Mouse (Mus musculus) thymus, postnatal 25 days (tissue): ENCODE measurements at regions not wholly inside any gene's neighbourhood (a gene's known extent, or its start where the extent isn't known, plus 50 kb on each side); places are given as distances from the start of the nearest gene placed in this dataset.

Experiments used
- DNase-seq: peaks from one replicate; pipeline ENCODE4 v3.0.0; 2022

DNA sequence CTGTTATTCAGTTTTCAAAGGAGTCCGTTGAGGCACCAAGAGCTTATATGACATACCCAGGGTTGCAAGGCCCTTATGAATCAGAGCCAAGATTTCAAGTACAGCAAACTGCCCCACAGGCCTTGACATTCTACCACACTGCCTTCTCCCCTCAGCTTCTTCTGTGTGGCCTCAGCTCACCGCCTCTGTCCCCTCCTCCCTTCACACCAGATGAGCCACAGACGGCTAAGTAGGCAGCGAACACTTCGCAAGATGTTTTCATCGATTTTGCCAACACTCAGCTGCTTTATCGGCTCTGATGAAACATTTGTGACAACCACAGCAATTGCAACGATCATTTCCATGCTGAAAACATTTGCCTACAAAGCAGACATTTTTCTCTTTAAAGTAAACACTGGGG, 556.7 kb downstream of the Insc start:
- no peak for DNase-seq

DNA sequence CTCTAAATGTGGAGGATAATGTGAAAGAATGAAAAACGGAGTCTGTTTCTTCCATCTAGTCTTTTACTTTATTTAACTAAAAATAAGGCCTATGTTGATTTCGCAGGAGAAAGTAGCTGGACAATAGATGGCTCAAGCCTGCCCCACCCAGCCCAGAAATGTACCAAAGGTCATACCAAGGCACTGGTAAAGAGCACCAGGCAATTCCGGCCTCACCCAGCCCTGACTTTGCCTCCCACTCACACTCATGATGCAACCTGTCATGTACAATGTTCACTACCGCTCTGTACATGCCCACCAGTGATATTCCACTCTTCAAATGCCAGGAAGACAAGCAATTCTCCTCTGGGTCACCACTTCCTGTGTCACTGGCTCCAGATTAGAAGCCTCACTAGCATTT, 564.9 kb downstream of the Insc start:
- DNase-seq: no peak

DNA sequence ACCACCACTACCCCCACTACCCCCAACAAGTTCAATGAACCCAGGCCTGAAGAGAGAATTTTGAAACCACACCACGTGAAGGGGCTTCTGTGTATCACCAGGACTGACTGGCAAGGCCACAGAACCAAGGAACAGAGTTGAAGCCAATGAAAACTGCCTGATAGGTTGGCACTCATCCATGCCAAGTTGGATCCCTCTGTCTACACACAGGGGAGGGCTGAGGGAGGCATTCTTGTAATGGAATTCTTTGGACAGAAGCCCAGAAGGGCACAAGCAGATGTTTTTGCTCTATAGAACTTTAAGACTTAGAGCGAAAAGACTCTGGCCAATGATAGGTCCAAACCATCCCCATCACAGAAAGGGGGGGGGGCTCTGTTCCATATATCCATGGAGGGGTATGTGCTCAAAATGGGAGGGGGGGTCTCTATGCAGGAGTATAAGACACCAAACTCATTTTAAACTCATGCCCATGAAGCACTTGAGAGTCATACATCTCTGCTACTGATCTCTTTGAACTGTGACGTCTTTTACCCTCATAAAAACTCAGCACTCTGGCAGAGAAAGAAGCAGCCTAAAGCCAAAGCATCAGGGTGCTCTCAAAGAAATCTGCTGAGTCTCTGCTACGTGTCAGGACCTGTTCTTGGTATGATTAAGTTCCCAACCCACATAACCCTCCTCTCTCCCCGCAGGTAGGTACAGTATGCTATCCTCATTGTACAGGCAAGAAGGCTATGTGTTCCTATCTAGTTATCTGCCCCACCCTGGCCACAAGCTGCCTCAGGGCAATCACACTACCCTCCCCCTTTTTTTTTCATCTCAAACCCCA, 567.1 kb downstream of the Insc start:
- DNase-seq: no peak

DNA sequence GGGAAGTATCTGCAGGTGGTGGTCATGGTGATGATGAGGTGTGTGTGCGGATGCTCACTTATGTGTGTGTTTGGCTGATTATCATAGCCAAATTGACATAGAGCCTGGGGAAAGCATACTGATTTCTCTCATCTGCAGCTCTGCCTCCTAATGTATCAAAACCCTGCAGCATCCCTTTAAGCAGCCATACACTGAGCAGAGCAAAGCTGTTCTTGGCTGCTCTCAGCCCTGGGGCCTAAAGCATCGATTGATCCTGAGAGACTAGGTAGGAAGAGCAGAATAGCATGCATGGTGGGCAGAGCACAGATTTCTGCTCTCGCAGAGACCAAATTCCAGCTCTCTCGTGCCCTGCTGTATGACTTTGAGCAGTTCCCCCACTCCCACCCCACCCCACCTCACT, 576.0 kb downstream of the Insc start:
- DNase-seq: no peak

GRCm38 (mm10) chr7:115322989-115323388, 579.5 kb downstream of the Insc start:
- DNase-seq: peak; percentile 27

GRCm38 (mm10) chr7:115328300-115328699, 584.8 kb downstream of the Insc start:
- no peak for DNase-seq

GRCm38 (mm10) chr7:115331698-115332097, 588.2 kb downstream of the Insc start:
- DNase-seq: no peak

GRCm38 (mm10) chr7:115333046-115333577, 589.6 kb downstream of the Insc start:
- no peak for DNase-seq

GRCm38 (mm10) chr7:115335051-115335450, 591.6 kb downstream of the Insc start:
- no peak for DNase-seq

GRCm38 (mm10) chr7:115340155-115340554, 596.7 kb downstream of the Insc start:
- no peak for DNase-seq

GRCm38 (mm10) chr7:115341007-115341406, 597.5 kb downstream of the Insc start:
- no peak for DNase-seq

DNA sequence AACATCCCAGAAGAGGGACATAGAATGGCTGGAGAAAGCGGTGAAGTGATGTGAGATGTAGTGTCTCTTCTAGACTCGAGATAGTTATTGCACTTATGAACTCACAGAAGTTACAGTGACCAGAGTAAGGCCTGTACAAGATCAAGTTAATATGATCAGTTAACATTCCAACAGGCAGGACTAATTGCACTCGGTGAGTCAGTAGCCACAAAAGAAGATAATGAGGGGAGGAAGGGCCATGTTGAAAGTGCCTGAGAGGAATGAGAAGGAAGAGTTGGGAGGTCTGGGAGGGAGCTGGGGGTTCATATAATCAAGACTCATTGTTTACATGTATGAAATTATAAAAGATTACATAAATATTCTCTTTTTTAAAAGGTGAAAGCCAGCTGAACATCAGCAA, 602.3 kb downstream of the Insc start:
- DNase-seq: no peak

- DNase-seq: no peak
Measured at GRCm38 (mm10) chr7:115358711-115359110, 615.2 kb downstream of the Insc start.

GRCm38 (mm10) chr7:115360142-115360541, 616.6 kb downstream of the Insc start:
- peak; percentile 49 for DNase-seq

DNA sequence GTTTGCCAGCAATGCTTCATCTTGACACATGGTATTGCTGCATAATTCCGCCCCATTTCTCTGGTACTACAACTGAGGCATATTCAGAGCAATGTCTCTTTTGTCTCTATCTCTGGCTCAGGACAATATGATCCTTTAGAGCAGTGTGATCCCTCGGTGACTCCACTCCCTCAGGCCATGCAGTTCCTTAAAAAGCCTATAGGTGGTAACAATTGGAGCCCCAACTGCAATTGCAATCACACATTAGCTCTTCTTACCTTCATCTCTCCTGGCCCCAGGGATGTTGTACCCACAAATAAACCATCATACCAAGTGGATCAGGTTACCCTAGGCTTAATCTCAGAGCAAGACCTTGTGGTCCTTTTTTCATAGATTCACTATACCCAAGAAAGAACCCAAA, 618.6 kb downstream of the Insc start:
- DNase-seq: no peak

DNA sequence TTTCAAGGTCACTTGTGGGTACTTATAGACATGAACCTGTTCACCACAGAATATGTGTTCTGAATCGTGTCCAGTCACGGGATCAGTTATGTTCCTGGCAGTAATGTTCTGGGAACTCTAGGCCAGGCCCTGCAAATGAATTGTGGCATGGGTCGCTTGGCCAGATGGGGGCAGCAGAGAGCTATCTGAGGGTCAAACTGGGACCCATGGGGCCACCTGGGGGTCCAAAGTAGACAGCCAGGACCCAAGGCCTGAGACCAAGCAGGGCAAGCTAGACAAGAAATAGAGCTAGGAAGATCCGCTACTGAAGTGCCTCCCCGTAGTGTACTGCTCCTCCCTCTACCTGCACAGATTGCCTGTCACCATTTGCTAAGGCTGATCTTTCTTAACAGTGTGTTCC, 623.4 kb downstream of the Insc start:
- DNase-seq: peak; percentile 70

GRCm38 (mm10) chr7:115371143-115371542, 627.6 kb downstream of the Insc start:
- no peak for DNase-seq

GRCm38 (mm10) chr7:115372921-115373320, 629.4 kb downstream of the Insc start:
- no peak for DNase-seq

DNA sequence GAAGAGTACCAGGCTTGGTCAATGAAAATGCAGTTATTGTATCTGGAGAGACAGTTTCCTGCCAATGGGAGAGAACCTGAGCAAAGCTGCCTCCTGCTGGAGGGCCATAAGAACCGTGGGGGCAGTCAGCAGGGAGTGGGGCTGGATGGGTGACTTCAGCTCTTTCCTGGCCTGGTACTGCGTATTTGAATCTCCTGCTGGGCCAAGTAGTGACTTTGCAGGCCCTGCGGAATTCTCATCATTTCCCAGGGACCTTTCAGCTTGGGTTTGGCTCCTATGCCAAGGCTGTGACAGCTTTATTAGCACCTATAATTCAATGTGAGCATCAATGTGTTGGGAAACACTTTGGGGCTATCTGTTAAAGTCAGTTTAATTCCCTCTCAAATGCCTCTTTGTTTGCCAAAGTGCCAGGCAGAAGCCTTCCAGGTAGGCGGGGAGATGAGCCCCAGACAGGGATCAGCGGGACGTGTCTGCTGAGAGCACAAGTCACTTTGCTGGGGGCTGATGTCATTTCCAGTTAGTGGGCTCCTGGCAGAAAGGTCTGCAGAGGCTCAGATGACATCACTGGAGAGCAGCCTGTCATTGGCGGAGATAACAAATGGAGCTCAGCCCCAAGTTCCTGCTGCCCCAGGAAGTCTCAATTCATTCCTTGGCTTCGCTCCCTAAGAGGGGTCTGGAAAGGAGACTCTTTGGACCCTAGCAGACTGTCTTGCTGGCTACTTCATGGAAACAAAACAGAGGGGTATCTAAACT, 630.5 kb downstream of the Insc start:
- DNase-seq: peak; percentile 12

- no peak for DNase-seq
Measured at GRCm38 (mm10) chr7:115376067-115376466, 632.6 kb downstream of the Insc start.

DNA sequence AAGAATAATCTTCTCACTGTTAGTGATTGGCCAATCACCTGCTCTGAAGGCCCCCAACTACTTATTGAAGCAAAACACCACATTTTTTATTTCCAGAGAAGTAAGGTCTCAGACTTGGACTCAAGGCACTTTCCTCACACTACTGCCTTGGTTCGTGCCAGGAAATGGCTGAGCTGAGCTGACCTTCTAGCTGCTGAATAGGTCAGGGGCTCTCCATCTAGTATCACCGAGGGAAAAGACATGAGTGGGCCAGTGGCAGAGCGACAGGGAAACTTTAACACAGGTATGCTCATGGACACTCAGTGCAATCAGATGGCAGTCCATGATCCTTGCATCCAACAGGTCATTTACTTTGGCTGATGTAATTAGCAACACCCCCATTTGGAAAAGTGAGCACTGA, 635.3 kb downstream of the Insc start:
- no peak for DNase-seq

- no peak for DNase-seq
Measured at GRCm38 (mm10) chr7:115379600-115379999, 636.1 kb downstream of the Insc start.

DNA sequence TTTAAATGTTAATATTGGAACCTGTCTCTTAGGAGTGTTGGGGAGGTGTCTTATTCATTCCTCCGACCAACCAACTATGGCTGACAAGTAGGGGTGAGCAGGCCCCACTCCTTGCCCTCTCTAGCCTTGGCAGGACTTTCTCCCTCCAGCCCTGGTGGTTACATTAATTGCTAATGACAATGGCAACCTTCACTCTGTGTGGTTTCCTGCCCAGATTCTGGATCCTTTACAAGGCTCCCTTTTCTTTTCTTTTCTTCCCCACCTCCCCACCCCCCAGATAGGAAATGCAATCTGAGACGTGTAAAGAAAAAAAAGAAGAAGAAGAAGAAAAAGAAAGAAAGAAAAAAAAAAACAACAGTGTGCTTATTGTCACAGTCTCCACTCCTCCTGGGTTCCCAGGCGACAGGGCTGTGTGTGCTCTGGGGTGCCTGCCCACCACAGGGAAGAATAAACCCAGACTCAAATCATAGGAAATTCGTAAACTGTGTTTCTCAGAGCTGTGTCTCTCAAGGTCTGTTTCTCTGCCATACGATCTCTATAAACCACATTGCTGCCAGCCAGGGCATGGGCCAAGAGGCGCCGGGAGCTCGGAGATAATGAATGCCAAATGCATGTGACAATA, 637.6 kb downstream of the Insc start:
- no peak for DNase-seq

- no peak for DNase-seq
Measured at GRCm38 (mm10) chr7:115382876-115383275, 639.4 kb downstream of the Insc start.
